Mouse (Mus musculus) neural tube, embryonic 11.5 days (tissue): ENCODE measurements around the gene Notch1. TPM values are rescaled to one million over a fixed set of nuclear protein-coding genes. Genes with fewer than 3 reads are reported as not detected.

Source experiments
- ATAC-seq: fragments of 200-750 bp; cut with Nextera tagmentation; 2 replicates; pipeline ENCODE4 v1.8.0; 2017; ENCODE audit warnings: moderate number of reproducible peaks, mild to moderate bottlenecking, moderate TSS enrichment, moderate library complexity; ENCODE audit not compliant: insufficient read depth, low FRiP score, low TSS enrichment
- DNase-seq: peaks from one replicate; pipeline ENCODE4 v3.0.0-alpha.2; 2015; ENCODE audit warnings: low spot score
- H3K27ac ChIP-seq: fragments of 300-500 bp; sonication (generic); 2 replicates; pipeline ENCODE4 v1.5.1; 2014; ENCODE audit warnings: low read depth, mild to moderate bottlenecking, low read length
- H3K27me3 ChIP-seq: fragments of 300-500 bp; sonication (generic); 2 replicates; pipeline ENCODE4 v1.6.1; 2014; ENCODE audit warnings: mild to moderate bottlenecking, low read length, mixed read lengths; ENCODE audit not compliant: control insufficient read depth, insufficient read depth
- H3K36me3 ChIP-seq: fragments of 300-500 bp; sonication (generic); 2 replicates; pipeline ENCODE4 v1.6.1; 2014; ENCODE audit warnings: mild to moderate bottlenecking, low read length, moderate library complexity, mixed read lengths; ENCODE audit not compliant: control insufficient read depth, insufficient read depth
- H3K4me1 ChIP-seq: fragments of 300-500 bp; sonication (generic); 2 replicates; pipeline ENCODE4 v1.6.1; 2014; ENCODE audit warnings: low read length, mixed read lengths; ENCODE audit not compliant: control insufficient read depth, insufficient read depth
- H3K4me2 ChIP-seq: fragments of 300-500 bp; sonication (generic); 2 replicates; pipeline ENCODE4 v1.6.1; 2014; ENCODE audit warnings: low read depth, mild to moderate bottlenecking, moderate library complexity
- H3K4me3 ChIP-seq: fragments of 300-500 bp; sonication (generic); 2 replicates; pipeline ENCODE4 v1.5.1; 2014; ENCODE audit warnings: low read depth, low read length
- H3K9ac ChIP-seq: fragments of 300-500 bp; sonication (generic); 2 replicates; pipeline ENCODE4 v1.6.1; 2014; ENCODE audit warnings: mild to moderate bottlenecking, low read length
- H3K9me3 ChIP-seq: fragments of 300-500 bp; sonication (generic); 2 replicates; pipeline ENCODE4 v1.6.1; 2016; ENCODE audit warnings: low read length; ENCODE audit not compliant: control insufficient read depth
- WGBS: fragments of 180-500 bp; shearing (Covaris S2); extraction: QIAGEN DNeasy Blood & Tissue Kit; methylation state at CpG from one replicate; pipeline ENCODE4 v1.1.7; 2014; 5-methylcytosine and 5-hydroxymethylcytosine counted together
- polyA plus RNA-seq: library from polyadenylated mRNA; unstranded; fragments of >200 nt; fragmentation: Nextera tagmentation; extraction: Ambion mirVana; gene quantifications from 2 replicates; pipeline ENCODE4 v1.2.1, GENCODE M21; 2014

Gene Notch1
- polyA plus RNA-seq, 1 experiment from 2014 or later, result 60.4 TPM

GRCm38 (mm10) chr2:26526443-26527257 is 10.2 kb upstream of the Notch1 start:
- ATAC-seq (no peak), DNase-seq (no peak)
- no peak overlapping the region for H3K4me2 ChIP-seq
- peak overlapping the region; percentile 49; the same call in 1 of the 2 replicates for H3K27ac ChIP-seq
- no peak overlapping the region; the same call in 1 of the 2 replicates for H3K9ac ChIP-seq
- no peaks in the 10 kb centered on the region for H3K9me3 ChIP-seq
- 41% methylated on average over 11 of the region's 11 CpGs for WGBS
- no peaks in the 10 kb centered on the region for H3K27me3 ChIP-seq
- H3K4me1 ChIP-seq, result peaks cover 15% of the 10 kb centered on the region
- no peaks in the 10 kb centered on the region for H3K36me3 ChIP-seq
- H3K4me3 ChIP-seq, result no peak overlapping the region

GRCm38 (mm10) chr2:26525355-26526018 is 9.0 kb upstream of the Notch1 start:
- H3K36me3 ChIP-seq, result no peaks in the 10 kb centered on the region
- no peak overlapping the region for H3K4me2 ChIP-seq
- no peaks in the 10 kb centered on the region for H3K27me3 ChIP-seq
- ATAC-seq (no peak; the same call in 1 of the 2 replicates), DNase-seq (peak; percentile 52)
- H3K27ac ChIP-seq, result no peak overlapping the region
- peaks cover 15% of the 10 kb centered on the region for H3K4me1 ChIP-seq
- peak overlapping the region; percentile 29; the same call in 1 of the 2 replicates for H3K9ac ChIP-seq
- H3K4me3 ChIP-seq, result no peak overlapping the region
- WGBS, result 34% methylated on average over 9 of the region's 9 CpGs
- H3K9me3 ChIP-seq, result no peaks in the 10 kb centered on the region

DNA sequence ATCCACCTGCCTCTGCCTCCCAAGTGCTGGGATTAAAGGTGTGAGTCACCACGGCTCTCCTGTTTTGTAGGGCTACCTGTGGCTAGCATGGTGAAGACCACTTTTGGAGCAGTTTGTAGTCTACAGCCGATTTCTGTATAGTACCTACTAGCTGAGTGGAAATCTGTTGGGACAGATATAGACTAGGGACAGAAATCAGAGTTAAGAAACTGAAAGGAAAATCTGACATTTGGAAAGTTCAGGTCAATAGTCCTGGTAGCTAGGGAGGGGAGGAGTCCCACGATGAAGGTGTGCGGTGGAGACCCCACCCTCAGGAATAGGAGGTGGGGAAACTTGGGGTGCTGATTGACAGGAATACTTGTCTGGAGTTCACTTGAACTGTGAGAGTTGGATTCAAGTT is 5.9 kb upstream of the Notch1 start:
- DNase-seq, result no peak
- H3K9ac ChIP-seq, result no peak overlapping the region
- no peak for ATAC-seq
- H3K27me3 ChIP-seq, result no peaks in the 10 kb centered on the region
- no peak overlapping the region for H3K27ac ChIP-seq
- H3K4me1 ChIP-seq, result peaks cover 15% of the 10 kb centered on the region
- no peak overlapping the region for H3K4me3 ChIP-seq
- no peaks in the 10 kb centered on the region for H3K9me3 ChIP-seq
- WGBS, result 94% methylated on average over 4 of the region's 4 CpGs
- no peaks in the 10 kb centered on the region for H3K36me3 ChIP-seq
- H3K4me2 ChIP-seq, result no peak overlapping the region

DNA sequence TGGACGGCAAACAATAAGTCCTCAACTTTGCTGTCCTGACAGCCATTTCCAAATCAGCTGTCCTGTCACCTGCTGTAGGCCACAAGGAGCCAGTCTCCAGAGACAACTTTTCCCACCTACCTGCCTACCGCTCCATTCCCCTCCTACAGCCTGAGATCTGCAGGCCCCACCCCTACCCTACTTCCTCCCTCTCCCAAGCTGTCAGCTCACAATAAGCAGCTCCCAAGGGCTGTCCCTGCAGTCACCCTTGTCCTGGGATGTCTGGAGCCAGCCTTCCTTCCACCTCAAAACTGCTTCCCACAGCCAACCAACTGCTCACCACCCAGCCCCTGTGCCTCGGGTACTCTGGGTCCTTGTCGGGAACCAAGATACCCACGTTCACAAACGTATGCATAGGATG is 3.3 kb upstream of the Notch1 start:
- 96% methylated on average over 6 of the region's 6 CpGs for WGBS
- no peak for ATAC-seq
- H3K27me3 ChIP-seq, result no peaks in the 10 kb centered on the region
- H3K36me3 ChIP-seq, result no peaks in the 10 kb centered on the region
- no peak for DNase-seq
- H3K9ac ChIP-seq, result no peak overlapping the region
- no peaks in the 10 kb centered on the region for H3K4me1 ChIP-seq
- H3K9me3 ChIP-seq, result no peaks in the 10 kb centered on the region
- H3K27ac ChIP-seq, result no peak overlapping the region
- H3K4me3 ChIP-seq, result no peak overlapping the region
- no peak overlapping the region for H3K4me2 ChIP-seq

DNA sequence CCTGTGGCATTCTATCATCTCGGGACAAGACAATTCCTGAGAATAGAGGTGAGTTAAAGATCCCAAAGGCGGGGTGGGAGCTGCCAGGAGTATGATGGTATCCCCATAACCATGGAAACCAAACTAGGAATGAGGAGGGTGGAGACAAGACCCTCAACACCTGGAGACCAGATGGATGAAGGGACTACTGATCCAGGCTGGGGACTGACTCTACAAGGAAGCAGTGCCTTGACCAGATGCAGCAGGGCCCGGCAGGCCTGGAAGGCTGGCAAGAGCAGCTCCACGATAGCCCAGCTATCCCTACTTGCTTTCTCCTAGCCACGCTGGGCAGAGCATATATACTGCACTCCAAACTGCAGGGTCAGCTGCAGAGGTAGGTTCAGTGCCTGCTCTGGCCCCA is 524 bp upstream of the Notch1 start:
- no peak overlapping the region for H3K4me3 ChIP-seq
- no peaks in the 10 kb centered on the region for H3K9me3 ChIP-seq
- no peak overlapping the region for H3K4me2 ChIP-seq
- no peaks in the 10 kb centered on the region for H3K27me3 ChIP-seq
- H3K36me3 ChIP-seq, result no peaks in the 10 kb centered on the region
- H3K9ac ChIP-seq, result no peak overlapping the region
- no peak overlapping the region for H3K27ac ChIP-seq
- 66% methylated on average over 5 of the region's 5 CpGs for WGBS
- DNase-seq, result no peak
- no peak for ATAC-seq
- H3K4me1 ChIP-seq, result no peaks in the 10 kb centered on the region

- Histone ChIP-seq H3K9ac (no peak overlapping the region), H3K27me3 (no peaks in the 10 kb centered on the region), H3K4me1 (no peaks in the 10 kb centered on the region), H3K4me2 (no peak overlapping the region), H3K9me3 (no peaks in the 10 kb centered on the region), H3K4me3 (no peak overlapping the region), H3K27ac (0 out of 2 replicates have a peak overlapping the region, but pooled peaks have one; percentile 8), H3K36me3 (no peaks in the 10 kb centered on the region)
- ATAC-seq (no peak), DNase-seq (no peak)
- 80% methylated on average over 2 of the region's 2 CpGs for WGBS
Measured at GRCm38 (mm10) chr2:26515335-26515734, 1.1 kb downstream of the Notch1 start.

GRCm38 (mm10) chr2:26513105-26513745 is 3.2 kb downstream of the Notch1 start:
- Histone ChIP-seq H3K4me2 (no peak overlapping the region), H3K9me3 (no peaks in the 10 kb centered on the region), H3K9ac (no peak overlapping the region), H3K36me3 (no peaks in the 10 kb centered on the region), H3K27ac (no peak overlapping the region), H3K4me3 (no peak overlapping the region), H3K4me1 (peaks cover 5% of the 10 kb centered on the region; the same call in 1 of the 2 replicates), H3K27me3 (no peaks in the 10 kb centered on the region)
- WGBS, result 77% methylated on average over 4 of the region's 4 CpGs
- DNase-seq, result no peak
- no peak for ATAC-seq

GRCm38 (mm10) chr2:26508661-26509060 is 7.8 kb downstream of the Notch1 start:
- H3K27ac ChIP-seq, result no peak overlapping the region
- ATAC-seq (no peak), DNase-seq (no peak)
- H3K4me1 ChIP-seq, result peaks cover 35% of the 10 kb centered on the region
- H3K27me3 ChIP-seq, result no peaks in the 10 kb centered on the region
- H3K9me3 ChIP-seq, result no peaks in the 10 kb centered on the region
- no peak overlapping the region for H3K9ac ChIP-seq
- H3K4me2 ChIP-seq, result no peak overlapping the region
- no peaks in the 10 kb centered on the region for H3K36me3 ChIP-seq
- 75% methylated on average over 5 of the region's 5 CpGs for WGBS
- H3K4me3 ChIP-seq, result no peak overlapping the region
